Mouse (Mus musculus): ENCODE measurements at regions not wholly inside any gene's neighbourhood (a gene's known extent, or its start where the extent isn't known, plus 50 kb on each side); places are given as distances from the start of the nearest gene placed in this dataset.
A peak's percentile ranks its signal among the peaks of the same experiment; 100 is the strongest.

DNA sequence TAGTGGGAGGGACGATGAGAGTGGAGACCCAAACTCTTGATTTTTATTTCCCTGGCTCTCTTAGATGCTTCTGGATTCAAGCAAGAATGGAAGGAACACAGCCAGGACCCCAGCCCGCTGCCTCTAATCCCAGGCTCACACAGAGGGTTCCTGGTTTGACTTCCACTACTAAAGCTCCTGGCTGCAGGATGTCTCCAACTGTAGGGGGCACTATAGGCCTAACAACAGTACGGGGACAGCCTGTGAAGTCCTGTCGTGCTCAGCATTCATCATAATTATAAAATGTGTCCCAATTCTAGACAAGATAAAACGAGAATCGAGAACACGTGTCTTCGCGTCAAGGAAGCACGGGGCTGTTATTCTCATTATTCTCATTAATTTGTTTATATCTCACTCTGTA lies 254.3 kb upstream of the Kcnab2 start:
- no peaks in the 10 kb centered on the region for H3K36me3 ChIP-seq
- 64% methylated on average over 10 of the region's 10 CpGs for WGBS
- ATAC-seq, result no peak
- H3K4me1 ChIP-seq (replicated peaks), result peaks cover 20% of the 10 kb centered on the region; the same call in 1 of the 2 replicates
- no peaks in the 10 kb centered on the region for H3K9me3 ChIP-seq
- no peak overlapping the region for H3K27ac ChIP-seq
- H3K27me3 ChIP-seq, result peaks cover 13% of the 10 kb centered on the region; the same call in 1 of the 2 replicates
- no peak overlapping the region for H3K4me2 ChIP-seq (replicated peaks)
- no peak overlapping the region for H3K9ac ChIP-seq (replicated peaks)
- H3K4me3 ChIP-seq (replicated peaks), result no peak overlapping the region

DNA sequence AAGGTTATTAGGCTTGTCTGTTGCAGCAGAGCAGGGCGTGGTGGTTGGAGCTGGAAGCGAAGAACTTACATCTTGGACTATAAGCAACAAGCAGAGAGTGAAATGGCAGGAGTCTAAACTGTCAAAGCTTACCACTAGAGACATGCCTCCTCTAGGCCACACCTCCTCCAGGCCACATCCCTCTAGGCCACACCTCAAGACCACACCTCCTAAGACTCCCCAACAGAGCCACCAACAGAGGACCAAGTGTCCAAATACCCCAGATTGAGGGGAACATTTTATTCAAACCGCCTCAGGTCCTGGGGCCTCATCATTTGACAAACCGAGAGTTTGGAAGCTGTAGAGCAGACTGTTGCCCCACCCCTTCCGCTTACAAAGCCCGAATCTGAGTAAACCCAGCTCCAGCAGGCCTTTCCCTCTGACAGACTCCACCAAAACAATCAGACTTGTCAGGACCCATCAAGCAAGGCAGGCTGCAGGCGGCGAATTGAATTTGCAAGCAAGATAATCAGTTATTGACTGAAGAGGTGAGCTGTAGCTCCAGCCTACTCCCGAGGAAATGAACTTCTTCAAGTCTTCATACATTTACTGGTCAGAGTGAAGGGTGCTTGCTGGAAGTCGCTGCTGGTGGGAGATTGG lies 253.5 kb upstream of the Kcnab2 start:
- WGBS, result 52% methylated on average over 10 of the region's 10 CpGs
- no peak overlapping the region for H3K9ac ChIP-seq (replicated peaks)
- H3K36me3 ChIP-seq, result no peaks in the 10 kb centered on the region
- H3K27me3 ChIP-seq, result peaks cover 10% of the 10 kb centered on the region; the same call in 1 of the 2 replicates
- ATAC-seq, result no peak
- no peak overlapping the region for H3K4me2 ChIP-seq (replicated peaks)
- no peak overlapping the region for H3K27ac ChIP-seq
- peaks cover 22% of the 10 kb centered on the region for H3K4me1 ChIP-seq (replicated peaks)
- H3K4me3 ChIP-seq (replicated peaks), result no peak overlapping the region
- H3K9me3 ChIP-seq, result no peaks in the 10 kb centered on the region

DNA sequence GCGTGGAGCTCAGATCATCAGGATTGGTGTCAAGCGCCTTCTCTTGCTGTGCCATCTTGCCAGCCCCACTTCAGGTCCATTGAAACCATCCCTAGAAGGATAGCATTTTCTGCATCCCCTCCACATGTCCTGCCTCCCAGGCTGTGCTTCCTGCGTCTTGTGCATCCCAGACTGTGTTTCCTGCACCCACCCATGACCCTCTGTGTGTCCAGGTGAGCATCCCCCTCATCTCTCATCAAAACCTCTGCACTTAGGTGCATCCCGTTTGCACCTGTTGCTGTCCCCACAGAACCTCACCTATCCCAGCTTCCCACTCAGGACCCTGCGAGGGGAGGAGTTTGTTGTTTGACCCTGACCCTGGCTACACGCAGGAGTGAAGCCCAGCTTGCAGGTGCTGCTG lies 251.8 kb upstream of the Kcnab2 start:
- H3K27me3 ChIP-seq, result 0 out of 2 replicates have a peak, but pooled peaks cover 4% of the 10 kb centered on the region
- H3K4me1 ChIP-seq (replicated peaks), result peaks cover 40% of the 10 kb centered on the region
- H3K27ac ChIP-seq, result no peak overlapping the region
- H3K9ac ChIP-seq (replicated peaks), result no peak overlapping the region
- H3K36me3 ChIP-seq, result no peaks in the 10 kb centered on the region
- H3K4me2 ChIP-seq (replicated peaks), result no peak overlapping the region
- WGBS, result 86% methylated on average over 6 of the region's 6 CpGs
- no peaks in the 10 kb centered on the region for H3K9me3 ChIP-seq
- no peak overlapping the region for H3K4me3 ChIP-seq (replicated peaks)
- ATAC-seq, result no peak

DNA sequence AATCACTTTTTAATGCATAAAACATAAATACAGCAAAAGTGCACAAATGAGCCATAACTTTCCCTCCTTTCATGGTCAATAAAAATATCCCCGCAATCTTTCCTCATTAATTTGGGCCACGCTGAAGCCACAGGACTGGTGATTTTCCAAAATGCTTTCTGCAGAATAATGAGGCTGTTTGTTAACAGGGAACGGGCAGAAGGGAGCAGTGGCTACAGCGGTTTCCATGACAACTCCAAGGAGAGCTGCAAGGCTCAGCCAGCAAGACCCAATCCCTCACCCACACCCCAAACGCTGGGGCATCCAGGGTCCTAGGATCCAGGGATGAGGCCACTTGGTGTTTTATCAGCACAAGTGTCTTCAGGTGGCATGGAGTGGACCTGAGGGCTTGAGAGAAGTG lies 248.2 kb upstream of the Kcnab2 start:
- Histone ChIP-seq H3K9me3 (no peaks in the 10 kb centered on the region), H3K27me3 (peaks cover 10% of the 10 kb centered on the region; the same call in 1 of the 2 replicates), H3K4me1 (replicated peaks) (peaks cover 25% of the 10 kb centered on the region), H3K9ac (replicated peaks) (no peak overlapping the region; the same call in 1 of the 2 replicates), H3K4me3 (replicated peaks) (no peak overlapping the region), H3K36me3 (no peaks in the 10 kb centered on the region), H3K27ac (peak overlapping the region; percentile 28; the same call in 1 of the 2 replicates), H3K4me2 (replicated peaks) (no peak overlapping the region)
- peak; percentile 81 for ATAC-seq
- WGBS, result 18% methylated on average over 5 of the region's 5 CpGs

GRCm38 (mm10) chr4:152725423-152725822 lies 247.8 kb upstream of the Kcnab2 start:
- Histone ChIP-seq H3K27ac (peak overlapping the region; percentile 28; the same call in 1 of the 2 replicates), H3K9ac (replicated peaks) (no peak overlapping the region), H3K36me3 (no peaks in the 10 kb centered on the region), H3K9me3 (no peaks in the 10 kb centered on the region), H3K27me3 (peaks cover 10% of the 10 kb centered on the region; the same call in 1 of the 2 replicates), H3K4me2 (replicated peaks) (no peak overlapping the region), H3K4me3 (replicated peaks) (no peak overlapping the region), H3K4me1 (replicated peaks) (peaks cover 25% of the 10 kb centered on the region)
- whole genome bisulfite sequencing, result 37% methylated on average over 6 of the region's 6 CpGs
- no peak for ATAC-seq

- no peaks in the 10 kb centered on the region for H3K36me3 ChIP-seq
- ATAC-seq, result no peak
- peaks cover 10% of the 10 kb centered on the region; the same call in 1 of the 2 replicates for H3K27me3 ChIP-seq
- H3K9me3 ChIP-seq, result no peaks in the 10 kb centered on the region
- peaks cover 27% of the 10 kb centered on the region for H3K4me1 ChIP-seq (replicated peaks)
- H3K4me2 ChIP-seq (replicated peaks), result no peak overlapping the region
- H3K4me3 ChIP-seq (replicated peaks), result no peak overlapping the region
- WGBS, result 71% methylated on average over 7 of the region's 7 CpGs
- no peak overlapping the region for H3K27ac ChIP-seq
- H3K9ac ChIP-seq (replicated peaks), result no peak overlapping the region
These were observed 247.1 kb upstream of the Kcnab2 start for GRCm38 (mm10) chr4:152724741-152725140.

DNA sequence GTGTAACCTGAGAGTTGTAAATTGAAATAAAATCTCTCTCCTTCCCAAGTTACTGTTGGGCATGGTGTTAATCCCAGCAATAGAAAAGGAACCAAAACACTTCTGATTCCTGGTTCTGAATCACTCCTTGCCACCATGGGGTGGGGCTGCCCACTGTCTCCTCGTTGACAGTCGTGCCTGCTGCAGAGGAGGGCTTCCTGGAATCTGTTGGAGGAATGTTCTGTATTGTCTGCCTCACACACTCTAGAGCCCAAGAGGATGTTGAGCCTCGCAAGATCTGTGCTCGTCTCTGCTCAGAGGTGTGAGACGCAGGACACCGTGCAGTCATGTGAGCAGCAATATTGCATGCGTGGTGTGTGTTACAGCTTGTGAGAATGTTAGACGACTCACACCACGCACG lies 246.4 kb upstream of the Kcnab2 start:
- H3K36me3 ChIP-seq, result no peaks in the 10 kb centered on the region
- H3K4me1 ChIP-seq (replicated peaks), result peaks cover 31% of the 10 kb centered on the region
- no peaks in the 10 kb centered on the region for H3K9me3 ChIP-seq
- 0 out of 2 replicates have a peak, but pooled peaks have one; percentile 19 for ATAC-seq
- H3K27ac ChIP-seq, result no peak overlapping the region
- H3K27me3 ChIP-seq, result peaks cover 6% of the 10 kb centered on the region; the same call in 1 of the 2 replicates
- H3K9ac ChIP-seq (replicated peaks), result no peak overlapping the region
- WGBS, result 74% methylated on average over 10 of the region's 10 CpGs
- H3K4me2 ChIP-seq (replicated peaks), result no peak overlapping the region
- H3K4me3 ChIP-seq (replicated peaks), result no peak overlapping the region

DNA sequence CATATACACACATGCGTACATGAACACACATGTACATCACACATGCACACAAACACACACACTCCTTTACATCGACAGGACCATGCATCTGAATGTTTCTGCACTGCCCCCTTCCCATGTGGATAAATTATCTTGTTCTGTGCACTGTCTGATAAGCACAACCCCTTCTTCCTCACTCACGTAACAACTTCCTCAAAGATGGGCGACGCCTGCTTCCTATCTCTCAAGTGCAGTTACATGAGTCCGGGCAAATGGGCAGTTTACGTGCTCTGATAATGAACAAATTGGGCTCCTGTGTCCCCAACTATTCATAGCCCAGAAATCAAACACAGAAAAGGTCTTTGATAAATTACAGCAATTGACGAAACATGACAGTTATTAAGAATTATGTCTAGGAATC lies 242.9 kb upstream of the Kcnab2 start:
- H3K9me3 ChIP-seq, result no peaks in the 10 kb centered on the region
- H3K36me3 ChIP-seq, result no peaks in the 10 kb centered on the region
- H3K9ac ChIP-seq (replicated peaks), result no peak overlapping the region
- no peak overlapping the region for H3K4me3 ChIP-seq (replicated peaks)
- H3K4me2 ChIP-seq (replicated peaks), result no peak overlapping the region
- H3K27me3 ChIP-seq, result peaks cover 6% of the 10 kb centered on the region; the same call in 1 of the 2 replicates
- 88% methylated on average over 8 of the region's 8 CpGs for WGBS
- peaks cover 22% of the 10 kb centered on the region for H3K4me1 ChIP-seq (replicated peaks)
- no peak overlapping the region for H3K27ac ChIP-seq
- no peak for ATAC-seq

GRCm38 (mm10) chr4:152719416-152720127 lies 241.9 kb upstream of the Kcnab2 start:
- Histone ChIP-seq H3K4me3 (replicated peaks) (no peak overlapping the region), H3K9me3 (no peaks in the 10 kb centered on the region), H3K9ac (replicated peaks) (no peak overlapping the region), H3K4me1 (replicated peaks) (peaks cover 13% of the 10 kb centered on the region), H3K4me2 (replicated peaks) (no peak overlapping the region), H3K36me3 (no peaks in the 10 kb centered on the region), H3K27me3 (peaks cover 6% of the 10 kb centered on the region; the same call in 1 of the 2 replicates), H3K27ac (peak overlapping the region; percentile 26; the same call in 1 of the 2 replicates)
- ATAC-seq, result no peak
- WGBS, result 66% methylated on average over 15 of the region's 15 CpGs

DNA sequence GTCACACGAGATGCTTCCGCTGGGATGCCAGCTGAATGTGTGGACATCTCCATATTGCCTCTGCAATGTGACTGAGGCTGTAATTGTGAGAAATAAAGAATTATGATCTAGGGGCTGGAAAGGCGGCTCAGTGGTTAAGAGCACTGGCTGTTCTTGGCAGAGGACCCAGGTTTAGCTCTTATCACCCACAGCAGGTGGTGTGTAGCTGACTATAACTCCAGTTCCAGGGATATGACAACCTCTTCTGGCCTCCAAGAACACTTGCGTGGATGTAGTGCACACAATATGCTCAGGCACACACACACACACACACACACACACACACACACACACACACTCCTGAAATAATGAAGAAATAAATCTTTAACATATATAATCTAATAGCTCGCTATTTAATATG lies 232.7 kb upstream of the Kcnab2 start:
- Histone ChIP-seq H3K4me3 (replicated peaks) (no peak overlapping the region), H3K9me3 (no peaks in the 10 kb centered on the region)
- ATAC-seq, result no peak

DNA sequence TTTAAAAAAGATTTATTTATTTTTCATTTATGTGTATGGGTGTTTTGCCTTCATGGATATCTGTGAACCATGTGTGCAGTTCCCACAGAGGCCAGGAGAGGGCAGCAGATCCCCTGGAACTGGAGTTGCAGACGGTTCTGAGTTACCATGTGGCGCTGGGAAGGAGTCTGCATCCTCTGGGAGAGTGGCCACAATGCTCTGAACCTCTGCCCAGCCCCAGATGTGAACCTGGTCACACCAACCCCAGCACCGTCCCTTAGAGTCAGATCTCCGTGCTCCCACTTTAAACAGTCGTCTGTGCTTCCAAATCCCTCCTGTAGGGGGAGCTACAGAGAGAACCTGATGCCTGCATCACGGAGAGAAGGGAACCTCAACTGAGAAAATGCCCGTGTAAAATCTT lies 222.5 kb upstream of the Kcnab2 start:
- peaks cover 31% of the 10 kb centered on the region for H3K4me1 ChIP-seq (replicated peaks)
- no peak overlapping the region for H3K4me2 ChIP-seq (replicated peaks)
- no peaks in the 10 kb centered on the region for H3K9me3 ChIP-seq
- no peaks in the 10 kb centered on the region for H3K36me3 ChIP-seq
- no peak for ATAC-seq
- no peak overlapping the region for H3K4me3 ChIP-seq (replicated peaks)
- H3K27me3 ChIP-seq, result no peaks in the 10 kb centered on the region
- no peak overlapping the region for H3K9ac ChIP-seq (replicated peaks)
- no peak overlapping the region for H3K27ac ChIP-seq
- 75% methylated on average over 7 of the region's 7 CpGs for WGBS

More for the DNA sequence above, 232.7 kb upstream of the Kcnab2 start:
- H3K27ac ChIP-seq, result no peak overlapping the region
- no peaks in the 10 kb centered on the region for H3K36me3 ChIP-seq
- no peak overlapping the region for H3K4me2 ChIP-seq (replicated peaks)
- 82% methylated on average over 5 of the region's 5 CpGs for WGBS
- H3K9ac ChIP-seq (replicated peaks), result no peak overlapping the region
- H3K4me1 ChIP-seq (replicated peaks), result no peaks in the 10 kb centered on the region
- H3K27me3 ChIP-seq, result no peaks in the 10 kb centered on the region

DNA sequence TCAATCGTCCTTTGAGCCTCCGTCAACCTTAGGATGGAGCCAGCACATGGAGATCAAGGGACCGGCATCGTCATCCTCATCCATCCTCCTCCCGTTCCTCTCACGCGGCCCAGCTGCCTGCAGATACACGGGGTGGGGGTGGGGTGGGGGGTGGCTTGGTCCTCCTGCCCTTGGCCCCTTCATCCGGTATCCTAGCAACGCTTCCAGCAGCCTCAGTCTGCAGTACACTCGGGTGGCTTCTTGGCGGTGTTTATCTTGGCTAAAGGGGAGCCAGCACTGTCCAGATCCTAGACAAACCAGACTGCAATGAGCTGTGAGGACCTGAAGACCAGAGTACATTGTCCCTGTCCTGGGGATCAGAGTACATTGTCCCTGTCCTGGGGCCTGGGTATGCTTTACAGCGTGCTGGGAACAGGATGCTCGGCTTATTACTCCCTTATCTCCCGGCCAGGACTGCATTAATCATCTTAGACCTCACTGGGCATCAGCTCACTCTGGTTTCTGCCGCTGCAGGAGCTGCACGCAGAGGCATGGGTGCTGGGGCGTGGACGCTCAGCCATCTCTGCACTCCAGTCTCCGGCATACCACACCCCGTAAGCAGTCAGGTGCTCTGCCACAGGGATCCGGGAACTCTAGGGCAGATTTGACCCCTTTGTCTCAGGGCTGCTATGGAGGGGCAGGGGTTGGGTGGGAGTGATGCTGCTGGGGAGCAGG lies 219.7 kb upstream of the Kcnab2 start:
- peak; percentile 92 for ATAC-seq
- Histone ChIP-seq H3K9ac (replicated peaks) (peak overlapping the region; percentile 47), H3K27ac (peak overlapping the region; percentile 92), H3K36me3 (no peaks in the 10 kb centered on the region), H3K27me3 (no peaks in the 10 kb centered on the region), H3K4me1 (replicated peaks) (peaks cover 42% of the 10 kb centered on the region), H3K4me2 (replicated peaks) (peak overlapping the region; percentile 36), H3K9me3 (no peaks in the 10 kb centered on the region), H3K4me3 (replicated peaks) (no peak overlapping the region; the same call in 1 of the 2 replicates)
- 10% methylated on average over 22 of the region's 22 CpGs for WGBS
